Mouse (Mus musculus): ENCODE measurements at regions not wholly inside any gene's neighbourhood (a gene's known extent, or its start where the extent isn't known, plus 50 kb on each side); places are given as distances from the start of the nearest gene placed in this dataset.

DNA sequence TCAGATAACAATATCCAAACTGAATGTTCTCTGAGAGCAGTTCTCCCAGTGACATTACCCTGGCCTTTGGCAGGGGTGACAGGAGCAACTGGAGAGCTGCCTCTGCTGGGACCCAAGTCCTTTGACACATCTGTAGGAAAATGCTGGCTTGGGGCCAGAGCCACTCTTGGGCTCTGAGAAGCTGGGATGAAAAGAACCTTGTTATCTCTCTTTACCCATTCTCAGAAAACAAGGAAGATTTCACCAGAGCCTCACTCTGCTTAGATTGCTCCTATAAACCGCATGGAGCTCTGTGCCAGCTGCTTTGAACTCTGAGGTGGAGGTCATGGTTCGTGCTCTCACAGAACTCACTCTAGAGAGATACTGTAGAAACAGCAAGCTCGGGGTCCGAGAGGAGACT, 71.7 kb upstream of the Jak1 start:
- ATAC-seq (no peak), DNase-seq (ENCODE audit: low spot score) (no peak)
- H3K4me3 ChIP-seq (ENCODE audit: low read depth, low read length) = no peak overlapping the region
- no peak overlapping the region for H3K9ac ChIP-seq (replicated peaks; ENCODE audit: low read depth)
- TF ChIP-seq EP300 (IDR thresholded peaks at IDR 0.05) (no peak), CTCF (IDR thresholded peaks at IDR 0.05) (no peak)
- H3K4me2 ChIP-seq (replicated peaks; ENCODE audit: low read depth, low read length) = no peak overlapping the region
- H3K9me3 ChIP-seq (ENCODE audit: low read length) = no peaks in the 10 kb centered on the region
- no peak overlapping the region for H3K27ac ChIP-seq (ENCODE audit: low read length)
- H3K36me3 ChIP-seq (ENCODE audit: insufficient read depth, low read length) = no peaks in the 10 kb centered on the region
- WGBS = 30% methylated on average over 4 of the region's 4 CpGs
- no peaks in the 10 kb centered on the region for H3K4me1 ChIP-seq (ENCODE audit: insufficient read depth, low read depth, low read length)
- no peaks in the 10 kb centered on the region for H3K27me3 ChIP-seq (replicated peaks; ENCODE audit: insufficient read depth, low read length)

GRCm38 (mm10) chr4:101336371-101336770, 71.3 kb upstream of the Jak1 start:
- TF ChIP-seq EP300 (IDR thresholded peaks at IDR 0.05) = no peak
- no peak for TF ChIP-seq CTCF (IDR thresholded peaks at IDR 0.05)
- no peak for DNase-seq (ENCODE audit: low spot score)
- Histone ChIP-seq H3K36me3 (ENCODE audit: insufficient read depth, low read length) (no peaks in the 10 kb centered on the region), H3K4me1 (ENCODE audit: insufficient read depth, low read depth, low read length) (no peaks in the 10 kb centered on the region), H3K4me3 (ENCODE audit: low read depth, low read length) (no peak overlapping the region), H3K9ac (replicated peaks; ENCODE audit: low read depth) (no peak overlapping the region), H3K27me3 (replicated peaks; ENCODE audit: insufficient read depth, low read length) (no peaks in the 10 kb centered on the region), H3K27ac (ENCODE audit: low read length) (no peak overlapping the region), H3K4me2 (replicated peaks; ENCODE audit: low read depth, low read length) (no peak overlapping the region), H3K9me3 (ENCODE audit: low read length) (no peaks in the 10 kb centered on the region)
- no peak for ATAC-seq

DNA sequence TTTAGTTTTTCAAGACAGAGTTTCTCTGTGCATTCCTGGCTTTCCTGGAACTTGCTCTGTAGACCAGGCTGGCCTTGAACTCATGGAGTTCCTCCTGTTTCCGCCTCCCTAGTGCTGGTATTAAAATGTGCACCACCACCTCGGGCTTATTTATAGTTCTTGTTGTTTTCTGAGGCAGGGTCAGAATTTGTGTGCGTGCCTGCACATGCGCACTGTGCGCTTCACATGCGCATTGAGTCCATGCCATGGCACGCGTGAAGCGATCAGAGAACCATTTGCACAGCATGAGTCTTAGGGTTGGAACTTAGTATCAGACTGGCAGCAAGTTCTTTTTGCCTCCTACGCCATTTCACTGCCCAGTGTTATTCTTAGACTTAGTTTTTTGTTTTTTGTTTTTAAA, 68.8 kb upstream of the Jak1 start:
- H3K9ac ChIP-seq (replicated peaks; ENCODE audit: low read depth) = no peak overlapping the region
- TF ChIP-seq EP300 (IDR thresholded peaks at IDR 0.05) (no peak), CTCF (IDR thresholded peaks at IDR 0.05) (no peak)
- no peak for DNase-seq (ENCODE audit: low spot score)
- ATAC-seq = no peak
- H3K4me1 ChIP-seq (ENCODE audit: insufficient read depth, low read depth, low read length) = no peaks in the 10 kb centered on the region
- no peaks in the 10 kb centered on the region for H3K9me3 ChIP-seq (ENCODE audit: low read length)
- H3K4me3 ChIP-seq (ENCODE audit: low read depth, low read length) = no peak overlapping the region
- 96% methylated on average over 10 of the region's 10 CpGs for WGBS
- no peak overlapping the region for H3K27ac ChIP-seq (ENCODE audit: low read length)
- H3K36me3 ChIP-seq (ENCODE audit: insufficient read depth, low read length) = no peaks in the 10 kb centered on the region
- no peaks in the 10 kb centered on the region for H3K27me3 ChIP-seq (replicated peaks; ENCODE audit: insufficient read depth, low read length)
- no peak overlapping the region for H3K4me2 ChIP-seq (replicated peaks; ENCODE audit: low read depth, low read length)

DNA sequence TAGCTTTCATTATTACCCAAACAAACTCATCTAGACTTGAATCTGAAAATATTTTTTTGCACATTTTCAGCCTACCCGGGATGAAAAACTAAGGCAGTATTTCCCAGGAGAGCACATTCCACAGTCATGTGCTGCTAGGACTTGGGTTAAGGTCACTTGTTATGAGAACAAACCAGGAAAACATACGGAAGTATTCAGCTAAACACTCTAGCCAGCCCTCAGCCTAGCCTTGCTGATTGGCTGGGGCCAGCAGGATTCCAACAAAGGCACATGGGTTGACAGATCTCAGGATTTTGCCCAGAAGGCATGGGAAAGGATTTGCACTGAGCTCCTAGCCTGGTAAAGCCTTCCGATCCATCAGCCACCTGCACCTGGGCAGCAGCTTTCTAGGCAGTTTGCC, 68.0 kb upstream of the Jak1 start:
- no peak for TF ChIP-seq CTCF (IDR thresholded peaks at IDR 0.05)
- no peak for TF ChIP-seq EP300 (IDR thresholded peaks at IDR 0.05)
- Histone ChIP-seq H3K4me3 (ENCODE audit: low read depth, low read length) (no peak overlapping the region), H3K9ac (replicated peaks; ENCODE audit: low read depth) (no peak overlapping the region), H3K4me1 (ENCODE audit: insufficient read depth, low read depth, low read length) (no peaks in the 10 kb centered on the region), H3K27me3 (replicated peaks; ENCODE audit: insufficient read depth, low read length) (no peaks in the 10 kb centered on the region), H3K9me3 (ENCODE audit: low read length) (no peaks in the 10 kb centered on the region), H3K27ac (ENCODE audit: low read length) (no peak overlapping the region), H3K36me3 (ENCODE audit: insufficient read depth, low read length) (no peaks in the 10 kb centered on the region), H3K4me2 (replicated peaks; ENCODE audit: low read depth, low read length) (no peak overlapping the region)
- peak; percentile 62 for ATAC-seq
- DNase-seq (ENCODE audit: low spot score) = peak; percentile 29
- 42% methylated on average over 3 of the region's 3 CpGs for WGBS

- H3K4me3 ChIP-seq (ENCODE audit: low read depth, low read length) = no peak overlapping the region
- ATAC-seq = no peak
- H3K9me3 ChIP-seq (ENCODE audit: low read length) = no peaks in the 10 kb centered on the region
- no peak overlapping the region for H3K4me2 ChIP-seq (replicated peaks; ENCODE audit: low read depth, low read length)
- no peaks in the 10 kb centered on the region for H3K4me1 ChIP-seq (ENCODE audit: insufficient read depth, low read depth, low read length)
- H3K27ac ChIP-seq (ENCODE audit: low read length) = no peak overlapping the region
- no peak overlapping the region for H3K9ac ChIP-seq (replicated peaks; ENCODE audit: low read depth)
- no peaks in the 10 kb centered on the region for H3K27me3 ChIP-seq (replicated peaks; ENCODE audit: insufficient read depth, low read length)
- peak; percentile 23 for DNase-seq (ENCODE audit: low spot score)
- TF ChIP-seq EP300 (IDR thresholded peaks at IDR 0.05) (peak; percentile 68), CTCF (IDR thresholded peaks at IDR 0.05) (no peak)
- H3K36me3 ChIP-seq (ENCODE audit: insufficient read depth, low read length) = no peaks in the 10 kb centered on the region
- WGBS = 43% methylated on average over 4 of the region's 4 CpGs
These were observed 66.1 kb upstream of the Jak1 start for GRCm38 (mm10) chr4:101331231-101331630.

DNA sequence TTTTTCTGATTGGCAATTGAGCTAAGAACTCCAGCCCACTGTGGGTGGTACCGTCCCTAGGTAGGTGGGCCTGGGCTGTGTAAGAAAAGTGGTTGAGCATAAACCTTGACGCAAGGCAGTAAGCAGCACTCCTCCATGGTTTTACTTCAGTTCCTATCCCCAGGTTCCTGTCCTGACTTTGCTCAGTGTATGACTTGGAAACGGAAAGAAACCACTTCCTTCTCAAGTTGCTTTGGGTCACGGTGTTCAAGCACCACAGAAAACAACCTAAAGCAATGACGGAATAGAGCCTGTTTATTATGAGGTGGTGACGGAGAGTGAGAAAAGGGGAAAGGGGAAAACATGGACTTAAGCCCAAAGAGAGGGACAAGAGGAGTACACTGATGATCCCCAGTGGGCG, 64.0 kb upstream of the Jak1 start:
- H3K4me1 ChIP-seq (ENCODE audit: insufficient read depth, low read depth, low read length) = no peaks in the 10 kb centered on the region
- H3K9me3 ChIP-seq (ENCODE audit: low read length) = no peaks in the 10 kb centered on the region
- no peak for ATAC-seq
- H3K9ac ChIP-seq (replicated peaks; ENCODE audit: low read depth) = no peak overlapping the region
- no peak overlapping the region for H3K27ac ChIP-seq (ENCODE audit: low read length)
- WGBS = 76% methylated on average over 7 of the region's 7 CpGs
- no peaks in the 10 kb centered on the region for H3K36me3 ChIP-seq (ENCODE audit: insufficient read depth, low read length)
- H3K4me3 ChIP-seq (ENCODE audit: low read depth, low read length) = no peak overlapping the region
- no peaks in the 10 kb centered on the region for H3K27me3 ChIP-seq (replicated peaks; ENCODE audit: insufficient read depth, low read length)
- no peak overlapping the region for H3K4me2 ChIP-seq (replicated peaks; ENCODE audit: low read depth, low read length)
- no peak for TF ChIP-seq EP300 (IDR thresholded peaks at IDR 0.05)
- TF ChIP-seq CTCF (IDR thresholded peaks at IDR 0.05) = no peak
- no peak for DNase-seq (ENCODE audit: low spot score)

- TF ChIP-seq EP300 (IDR thresholded peaks at IDR 0.05) (no peak), CTCF (IDR thresholded peaks at IDR 0.05) (0 out of 2 replicates have a peak, but pooled peaks have one; percentile 7)
- no peak overlapping the region for H3K9ac ChIP-seq (replicated peaks; ENCODE audit: low read depth)
- 80% methylated on average over 3 of the region's 3 CpGs for WGBS
- ATAC-seq = no peak
- H3K4me1 ChIP-seq (ENCODE audit: insufficient read depth, low read depth, low read length) = no peaks in the 10 kb centered on the region
- no peaks in the 10 kb centered on the region for H3K27me3 ChIP-seq (replicated peaks; ENCODE audit: insufficient read depth, low read length)
- no peak overlapping the region for H3K4me2 ChIP-seq (replicated peaks; ENCODE audit: low read depth, low read length)
- no peak overlapping the region for H3K4me3 ChIP-seq (ENCODE audit: low read depth, low read length)
- H3K27ac ChIP-seq (ENCODE audit: low read length) = no peak overlapping the region
- no peak for DNase-seq (ENCODE audit: low spot score)
- H3K36me3 ChIP-seq (ENCODE audit: insufficient read depth, low read length) = no peaks in the 10 kb centered on the region
- H3K9me3 ChIP-seq (ENCODE audit: low read length) = no peaks in the 10 kb centered on the region
These were observed 61.0 kb upstream of the Jak1 start for GRCm38 (mm10) chr4:101326067-101326466.
